Mouse (Mus musculus): ENCODE measurements around the gene Pik3c2b. TPM values are rescaled to one million over a fixed set of nuclear protein-coding genes. Genes with fewer than 3 reads are reported as not detected.

The Pik3c2b gene
- polyA plus RNA-seq, 1 experiment, result 0.01 TPM

- peaks cover 11% of the 10 kb centered on the region for H3K9me3 ChIP-seq (ENCODE audit: control insufficient read depth, low read length)
- no peak overlapping the region for H3K4me3 ChIP-seq (replicated peaks)
- H3K4me1 ChIP-seq (ENCODE audit: control insufficient read depth), result peaks cover 3% of the 10 kb centered on the region
- peaks cover 16% of the 10 kb centered on the region for H3K36me3 ChIP-seq (ENCODE audit: control insufficient read depth)
- no peaks in the 10 kb centered on the region for H3K27me3 ChIP-seq (ENCODE audit: control insufficient read depth)
- TF ChIP-seq GATA1 (IDR thresholded peaks at IDR 0.05; ENCODE audit: low read length), result no peak
Measured at GRCm38 (mm10) chr1:133147324-133147723, 101.9 kb downstream of the Pik3c2b start.

GRCm38 (mm10) chr1:133148122-133148521, 102.7 kb downstream of the Pik3c2b start:
- peaks cover 9% of the 10 kb centered on the region for H3K36me3 ChIP-seq (ENCODE audit: control insufficient read depth)
- peaks cover 11% of the 10 kb centered on the region for H3K9me3 ChIP-seq (ENCODE audit: control insufficient read depth, low read length)
- TF ChIP-seq TAL1 (IDR thresholded peaks at IDR 0.05; ENCODE audit: low read length), result no peak
- TF ChIP-seq GATA1 (IDR thresholded peaks at IDR 0.05; ENCODE audit: low read length), result no peak
- peaks cover 3% of the 10 kb centered on the region for H3K4me1 ChIP-seq (ENCODE audit: control insufficient read depth)
- H3K27me3 ChIP-seq (ENCODE audit: control insufficient read depth), result no peaks in the 10 kb centered on the region
- no peak overlapping the region for H3K4me3 ChIP-seq (replicated peaks)

GRCm38 (mm10) chr1:133150556-133150955, 105.1 kb downstream of the Pik3c2b start:
- TF ChIP-seq TAL1 (IDR thresholded peaks at IDR 0.05; ENCODE audit: low read length) (no peak), GATA1 (IDR thresholded peaks at IDR 0.05; ENCODE audit: low read length) (no peak)
- H3K4me3 ChIP-seq (replicated peaks), result no peak overlapping the region
- H3K36me3 ChIP-seq (ENCODE audit: control insufficient read depth), result peaks cover 3% of the 10 kb centered on the region
- peaks cover 3% of the 10 kb centered on the region for H3K4me1 ChIP-seq (ENCODE audit: control insufficient read depth)
- H3K27me3 ChIP-seq (ENCODE audit: control insufficient read depth), result no peaks in the 10 kb centered on the region
- H3K9me3 ChIP-seq (ENCODE audit: control insufficient read depth, low read length), result peaks cover 11% of the 10 kb centered on the region

GRCm38 (mm10) chr1:133152213-133152612, 106.7 kb downstream of the Pik3c2b start:
- H3K4me1 ChIP-seq (ENCODE audit: control insufficient read depth), result no peaks in the 10 kb centered on the region
- no peak for TF ChIP-seq TAL1 (IDR thresholded peaks at IDR 0.05; ENCODE audit: low read length)
- TF ChIP-seq GATA1 (IDR thresholded peaks at IDR 0.05; ENCODE audit: low read length), result no peak
- H3K9me3 ChIP-seq (ENCODE audit: control insufficient read depth, low read length), result peaks cover 11% of the 10 kb centered on the region
- peaks cover 3% of the 10 kb centered on the region for H3K27me3 ChIP-seq (ENCODE audit: control insufficient read depth)
- no peaks in the 10 kb centered on the region for H3K36me3 ChIP-seq (ENCODE audit: control insufficient read depth)
- no peak overlapping the region for H3K4me3 ChIP-seq (replicated peaks)

- TF ChIP-seq GATA1 (IDR thresholded peaks at IDR 0.05; ENCODE audit: low read length) (no peak), TAL1 (IDR thresholded peaks at IDR 0.05; ENCODE audit: low read length) (no peak)
- Histone ChIP-seq H3K27me3 (ENCODE audit: control insufficient read depth) (peaks cover 27% of the 10 kb centered on the region), H3K36me3 (ENCODE audit: control insufficient read depth) (no peaks in the 10 kb centered on the region), H3K9me3 (ENCODE audit: control insufficient read depth, low read length) (no peaks in the 10 kb centered on the region), H3K4me1 (ENCODE audit: control insufficient read depth) (no peaks in the 10 kb centered on the region), H3K4me3 (replicated peaks) (no peak overlapping the region)
Measured at GRCm38 (mm10) chr1:133155270-133155669, 109.8 kb downstream of the Pik3c2b start.

Other genes starting within 250 kb of the Pik3c2b start
- gene Lrrn2, start 165.4 kb upstream of the Pik3c2b start, polyA plus RNA-seq (2012), result not detected in 2 replicates
- 0.74 and 1.1 TPM in 2 replicates for gene Mdm4, start 15.1 kb upstream of the Pik3c2b start, polyA plus RNA-seq (2012)
- gene Ppp1r15b, start 85.5 kb downstream of the Pik3c2b start, polyA plus RNA-seq (2012), result 2.0 and 2.5 TPM in 2 replicates
- gene Plekha6, start 118.5 kb downstream of the Pik3c2b start, polyA plus RNA-seq (2012), result 0.01 and 0.04 TPM in 2 replicates